In genomic region chr5:66259431-66259755, GRCm38 (mm10) we compare ENCODE assay signal across 8 mouse cellular contexts. TPM values are rescaled to one million over a fixed set of nuclear protein-coding genes. Genes with fewer than 3 reads are reported as not detected.
DNase-seq lines count a peak whose midpoint lies in the region; ATAC-seq and TF ChIP-seq lines count a peak whose summit lies in the region.
"Not testable (repeated sequence)": the region's sequence is repeated elsewhere in the genome, so short reads cannot be mapped to it uniquely, and the experiment has no call there.

No protein-coding gene starts in this region.

- DNase-seq in ES-E14 (ENCODE audit: low read depth, low spot score); left cerebral cortex, adult 2 months (ENCODE audit: extremely low spot score in 1 of 2, low spot score in 2 of 2); liver, postnatal 0 days: not testable (repeated sequence)

- H3K36me3 ChIP-seq in ES-E14 (ENCODE audit: control insufficient read depth, insufficient read depth, low read length, poor library complexity, severe bottlenecking); heart, embryonic 11.5 days (ENCODE audit: control insufficient read depth, insufficient read depth, low read length); hindbrain, embryonic 16.5 days (ENCODE audit: control insufficient read depth, insufficient read depth, low read length); liver, postnatal 0 days (replicated peaks; ENCODE audit: insufficient read depth, low read length); midbrain, embryonic 16.5 days (ENCODE audit: control insufficient read depth, insufficient read depth, low read length); stomach, embryonic 16.5 days (ENCODE audit: control insufficient read depth, insufficient read depth, low read length): not testable (repeated sequence)

- not testable (repeated sequence) for TF ChIP-seq POLR2A in embryonic fibroblast, embryonic 13.5 days (IDR thresholded peaks at IDR 0.05; ENCODE audit: low read depth, low read length)

- H3K4me3 ChIP-seq in ES-E14 (ENCODE audit: insufficient read depth in 1 of 2, low read depth in 1 of 2, low read length in 2 of 2, poor library complexity in 1 of 2, severe bottlenecking in 1 of 2) = peak overlapping the region; percentile 74 to 85; a peak in 3 of 4 replicates
- H3K4me3 ChIP-seq in embryonic fibroblast, embryonic 13.5 days (ENCODE audit: insufficient read depth, low read length) = peak overlapping the region; percentile 59
- peak overlapping the region; percentile 57 for H3K4me3 ChIP-seq in heart, embryonic 11.5 days (ENCODE audit: low read depth, low read length)
- H3K4me3 ChIP-seq in hindbrain, embryonic 16.5 days (ENCODE audit: low read length) = peak overlapping the region; percentile 69
- peak overlapping the region; percentile 68 for H3K4me3 ChIP-seq in left cerebral cortex, adult 2 months
- H3K4me3 ChIP-seq in liver, postnatal 0 days (ENCODE audit: low read depth, low read length) = peak overlapping the region; percentile 49
- peak overlapping the region; percentile 62 for H3K4me3 ChIP-seq in midbrain, embryonic 16.5 days (ENCODE audit: low read depth, low read length)
- H3K4me3 ChIP-seq in stomach, embryonic 16.5 days (replicated peaks; ENCODE audit: low read length) = peak overlapping the region; percentile 57

- H3K4me2 ChIP-seq in heart, embryonic 11.5 days = peak overlapping the region; percentile 91
- H3K4me2 ChIP-seq in hindbrain, embryonic 16.5 days (ENCODE audit: low read length) = peak overlapping the region; percentile 97
- peak overlapping the region; percentile 74 for H3K4me2 ChIP-seq in liver, postnatal 0 days (ENCODE audit: low read depth, low read length)
- peak overlapping the region; percentile 86 for H3K4me2 ChIP-seq in midbrain, embryonic 16.5 days (ENCODE audit: low read length)
- peak overlapping the region; percentile 93 for H3K4me2 ChIP-seq in stomach, embryonic 16.5 days (ENCODE audit: low read depth, low read length)

- WGBS in heart, embryonic 11.5 days (ENCODE audit: insufficient replicate concordance) = 9% methylated on average over 5 of the region's 5 CpGs
- WGBS in hindbrain, embryonic 16.5 days = 3% methylated on average over 5 of the region's 5 CpGs
- WGBS in liver, postnatal 0 days (ENCODE audit: insufficient replicate concordance) = 9% methylated on average over 5 of the region's 5 CpGs
- WGBS in midbrain, embryonic 16.5 days = 2% methylated on average over 5 of the region's 5 CpGs
- 8% methylated on average over 5 of the region's 5 CpGs for WGBS in stomach, embryonic 16.5 days

- H3K27me3 ChIP-seq in heart, embryonic 11.5 days (ENCODE audit: control insufficient read depth, insufficient read depth, low read length); hindbrain, embryonic 16.5 days (replicated peaks; ENCODE audit: control insufficient read depth, insufficient read depth, low read length); liver, postnatal 0 days (ENCODE audit: insufficient read depth, low read length); midbrain, embryonic 16.5 days (ENCODE audit: control insufficient read depth, insufficient read depth, low read depth, low read length); stomach, embryonic 16.5 days (ENCODE audit: control insufficient read depth, insufficient read depth, low read length): not testable (repeated sequence)

- intact Hi-C loops in left cerebral cortex, adult 2 months (cut with DNase I) = not testable (repeated sequence)

- not testable (repeated sequence) for H3K27ac ChIP-seq in ES-E14 (ENCODE audit: insufficient read depth, low read depth, low read length, poor library complexity, severe bottlenecking); embryonic fibroblast, embryonic 13.5 days (ENCODE audit: insufficient read depth, low read length); heart, embryonic 11.5 days (ENCODE audit: low read depth, low read length); liver, postnatal 0 days (ENCODE audit: low read depth); stomach, embryonic 16.5 days (ENCODE audit: low read length)
- peak overlapping the region; percentile 68; the same call in 1 of the 2 replicates for H3K27ac ChIP-seq in hindbrain, embryonic 16.5 days (ENCODE audit: low read depth, low read length)
- peak overlapping the region; percentile 72 for H3K27ac ChIP-seq in left cerebral cortex, adult 2 months
- peak overlapping the region; percentile 60; the same call in 1 of the 2 replicates for H3K27ac ChIP-seq in midbrain, embryonic 16.5 days (ENCODE audit: low read length)

- H3K9ac ChIP-seq in ES-E14 (ENCODE audit: insufficient read depth, low read depth, low read length, poor library complexity, severe bottlenecking) = peak overlapping the region; percentile 69; the same call in 1 of the 2 replicates
- peak overlapping the region; percentile 70 for H3K9ac ChIP-seq in heart, embryonic 11.5 days (ENCODE audit: low read depth, low read length)
- peak overlapping the region; percentile 82 for H3K9ac ChIP-seq in hindbrain, embryonic 16.5 days (ENCODE audit: low read depth, low read length)
- H3K9ac ChIP-seq in liver, postnatal 0 days (replicated peaks) = 0 out of 2 replicates have a peak overlapping the region, but pooled peaks have one; percentile 30
- H3K9ac ChIP-seq in midbrain, embryonic 16.5 days (ENCODE audit: low read depth, low read length) = peak overlapping the region; percentile 77
- H3K9ac ChIP-seq in stomach, embryonic 16.5 days (ENCODE audit: low read length) = peak overlapping the region; percentile 71

- H3K4me1 ChIP-seq in ES-E14 (ENCODE audit: control insufficient read depth in 2 of 2, insufficient read depth in 2 of 2, low read length in 2 of 2, poor library complexity in 1 of 2); embryonic fibroblast, embryonic 13.5 days (ENCODE audit: control insufficient read depth, insufficient read depth, low read length); heart, embryonic 11.5 days (ENCODE audit: control insufficient read depth, insufficient read depth, low read length); hindbrain, embryonic 16.5 days (ENCODE audit: control insufficient read depth, insufficient read depth, low read depth, low read length); liver, postnatal 0 days (ENCODE audit: insufficient read depth); midbrain, embryonic 16.5 days (ENCODE audit: control insufficient read depth, insufficient read depth, low read length); stomach, embryonic 16.5 days (ENCODE audit: control insufficient read depth, insufficient read depth, low read length): not testable (repeated sequence)

- not testable (repeated sequence) for H3K9me3 ChIP-seq in ES-E14 (ENCODE audit: control insufficient read depth, insufficient read depth, low read depth, low read length); heart, embryonic 11.5 days (replicated peaks; ENCODE audit: control insufficient read depth, low read length); hindbrain, embryonic 16.5 days (ENCODE audit: control insufficient read depth, low read length); liver, postnatal 0 days (ENCODE audit: low read length); midbrain, embryonic 16.5 days (replicated peaks; ENCODE audit: control insufficient read depth, low read length, poor library complexity, severe bottlenecking); stomach, embryonic 16.5 days (replicated peaks; ENCODE audit: control insufficient read depth, low read length)

- in situ Hi-C loops in ES-E14 (cut with MboI; ENCODE audit: low sequenced_read_pairs in 2 of 2, unreplicated experiment in 2 of 2) = not testable (repeated sequence)

- not testable (repeated sequence) for ATAC-seq in heart, embryonic 11.5 days (replicated peaks; ENCODE audit: insufficient number of reproducible peaks, low FRiP score, low TSS enrichment); liver, postnatal 0 days; midbrain, embryonic 16.5 days; stomach, embryonic 16.5 days (ENCODE audit: insufficient read depth, low FRiP score)
- peak; percentile 68; the same call in 1 of the 2 replicates for ATAC-seq in hindbrain, embryonic 16.5 days

- TF ChIP-seq CTCF in embryonic fibroblast, embryonic 13.5 days (IDR thresholded peaks at IDR 0.05; ENCODE audit: borderline replicate concordance, insufficient read depth, low read length); left cerebral cortex, adult 2 months (IDR thresholded peaks at IDR 0.05); liver, postnatal 0 days (IDR thresholded peaks at IDR 0.05; ENCODE audit: low read depth): not testable (repeated sequence)

- not testable (repeated sequence) for TF ChIP-seq EP300 in liver, postnatal 0 days (IDR thresholded peaks at IDR 0.05; ENCODE audit: low read depth)

RNA-seq across cellular contexts. Expression of gene Nsun7, which starts 0.3 kb away (rescaled TPM):
- total RNA-seq in ES-E14 (2012; rRNA removed) = 0.04 TPM in 1 of 2 replicates, not detected in the other
- polyA plus RNA-seq in embryonic fibroblast, embryonic 13.5 days (2011; ENCODE audit: insufficient read length, low read depth, missing spikeins) = 1.7 and 1.8 TPM in 2 replicates
- 0.08 and 0.23 TPM in 2 replicates for polyA plus RNA-seq in heart, embryonic 11.5 days (2014; fragmentation: Nextera tagmentation; extraction: Ambion mirVana)
- 2.7 and 2.9 TPM in 2 replicates for polyA plus RNA-seq in hindbrain, embryonic 16.5 days (2015; fragmentation: Nextera tagmentation; extraction: Ambion mirVana)
- 1 to 10 TPM; 6.7 to 9.1 TPM for total RNA-seq in left cerebral cortex, adult 2 months (2021)
- polyA plus RNA-seq in liver, postnatal 0 days (2015; fragmentation: Nextera tagmentation; extraction: Ambion mirVana) = 0.06 and 0.07 TPM in 2 replicates
- 2.6 and 2.9 TPM in 2 replicates for polyA plus RNA-seq in midbrain, embryonic 16.5 days (2015; fragmentation: Nextera tagmentation; extraction: Ambion mirVana)
- 0.16 and 0.26 TPM in 2 replicates for polyA plus RNA-seq in stomach, embryonic 16.5 days (2015; fragmentation: Nextera tagmentation; extraction: Ambion mirVana)

Comparison
In these comparisons a context has a peak if more than half of its experiments do, and no peak if none do; other contexts are left out.
1. H3K9ac ChIP-seq: peak in every context shown above with its lines; median percentile 82 in hindbrain, embryonic 16.5 days; 77 in midbrain, embryonic 16.5 days; 71 in stomach, embryonic 16.5 days; 70 in heart, embryonic 11.5 days; 69 in ES-E14; 30 in liver, postnatal 0 days.